Mouse (Mus musculus) cerebellum, adult 9-11 months (tissue): ENCODE measurements around the gene Nrros.
A peak's percentile ranks its signal among the peaks of the same experiment; 100 is the strongest.

Experiments used
- DNase-seq: peaks from one replicate; pipeline ENCODE4 v3.0.0; 2022

Nrros gene

GRCm38 (mm10) chr16:32165281-32165821 lies at the start of gene Nrros:
Gene Nrros, minus strand, starts transcription at chr16:32165594.
- DNase-seq, result peak; percentile 83

- DNase-seq, result no peak
Observed at GRCm38 (mm10) chr16:32214804-32215576, 49.6 kb upstream of the Nrros start.

GRCm38 (mm10) chr16:32214156-32214555 lies 48.8 kb upstream of the Nrros start:
- DNase-seq, result no peak

GRCm38 (mm10) chr16:32204902-32205301 lies 39.5 kb upstream of the Nrros start:
- no peak for DNase-seq

- DNase-seq, result peak; percentile 30
Observed at GRCm38 (mm10) chr16:32202681-32203080, 37.3 kb upstream of the Nrros start.

GRCm38 (mm10) chr16:32201004-32201325 lies 35.6 kb upstream of the Nrros start:
- DNase-seq, result no peak

DNA sequence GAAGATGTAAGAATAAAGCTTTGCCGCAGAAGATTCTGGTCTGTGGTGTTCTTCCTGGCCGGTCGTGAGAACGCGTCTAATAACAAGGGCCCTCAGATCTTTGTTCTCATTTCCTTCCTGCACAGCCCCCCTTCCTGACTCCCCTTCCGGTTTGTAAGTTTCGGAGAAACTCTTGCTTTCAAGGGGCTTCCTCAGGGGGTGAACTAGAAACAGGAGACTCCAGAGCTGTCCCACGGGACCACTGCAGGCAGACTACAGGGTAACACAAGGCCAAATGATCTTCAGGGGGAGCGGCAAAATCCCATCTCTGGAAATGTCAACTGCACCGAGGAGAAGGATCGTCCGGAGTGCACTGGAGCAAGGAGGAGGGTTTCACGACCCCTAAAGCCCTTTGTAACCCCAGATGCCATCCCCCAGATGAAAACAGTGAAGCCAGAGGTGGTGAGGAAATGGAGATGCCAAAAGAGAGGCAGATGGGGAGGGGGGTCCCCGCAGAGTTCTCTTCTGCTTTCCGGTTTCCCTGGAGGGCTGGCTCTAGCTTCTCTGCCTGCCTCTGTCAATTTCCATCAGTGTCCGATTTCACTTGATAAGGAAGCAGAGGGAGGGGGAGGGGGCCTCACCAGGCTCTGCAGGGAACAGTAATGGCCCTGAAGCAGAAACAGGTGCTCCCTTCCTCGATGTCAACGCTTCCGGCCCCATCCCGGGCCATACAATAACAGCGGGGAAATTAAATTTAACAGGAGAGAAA lies 35.0 kb upstream of the Nrros start:
- DNase-seq, result no peak

DNA sequence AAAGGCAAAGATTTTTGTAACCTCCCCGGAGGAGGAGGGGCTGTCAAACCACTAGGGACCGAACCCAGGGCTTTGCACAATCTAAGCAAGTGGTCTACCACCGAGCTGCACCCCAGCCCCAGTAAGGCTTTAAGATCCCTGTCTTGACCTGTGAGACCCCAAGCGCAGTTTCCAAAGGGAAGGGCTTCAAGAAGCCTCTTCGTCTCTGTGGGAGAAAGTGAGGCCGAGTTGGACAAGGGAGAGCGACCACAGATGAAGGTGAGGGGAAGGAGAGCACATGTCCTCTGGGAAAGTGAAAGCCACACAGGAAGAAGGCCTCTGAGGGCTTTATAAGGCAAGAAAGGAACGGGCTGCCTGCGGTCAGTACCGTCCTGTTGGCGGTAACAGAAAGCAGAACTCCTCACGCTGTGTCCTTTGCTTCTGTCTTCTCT lies 24.6 kb upstream of the Nrros start:
- no peak for DNase-seq

- DNase-seq, result no peak
Observed at GRCm38 (mm10) chr16:32189109-32189508, 23.7 kb upstream of the Nrros start.

GRCm38 (mm10) chr16:32186056-32186455 lies 20.7 kb upstream of the Nrros start:
- DNase-seq, result peak; percentile 83

GRCm38 (mm10) chr16:32179333-32179901 lies 14.0 kb upstream of the Nrros start, which contains the start of gene Bex6:
Gene Bex6, plus strand, starts transcription at chr16:32179823.
- DNase-seq, result no peak

GRCm38 (mm10) chr16:32176896-32177686 lies 11.7 kb upstream of the Nrros start:
- DNase-seq, result no peak

GRCm38 (mm10) chr16:32175029-32175428 lies 9.6 kb upstream of the Nrros start:
- no peak for DNase-seq

- no peak for DNase-seq
Observed at GRCm38 (mm10) chr16:32174340-32175005, 9.1 kb upstream of the Nrros start.

DNA sequence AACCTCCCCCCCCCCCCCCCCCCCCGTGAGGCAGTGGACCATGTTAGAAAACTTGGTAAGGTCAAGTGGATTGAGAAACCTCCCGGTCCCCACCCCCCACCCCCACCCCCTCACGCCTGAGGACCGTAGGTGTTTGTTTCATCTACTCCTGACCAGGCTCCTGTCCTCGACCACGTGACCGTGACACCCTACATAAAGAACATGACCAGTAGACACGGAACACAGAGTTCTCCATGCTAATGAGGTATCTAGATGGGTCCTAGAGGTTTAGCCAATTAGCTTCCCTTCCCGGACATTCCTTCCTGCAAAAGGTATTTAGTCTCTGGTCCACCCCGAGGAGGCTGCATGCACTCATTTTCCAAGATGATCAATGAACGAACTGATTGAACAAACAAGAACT lies 8.0 kb upstream of the Nrros start:
- no peak for DNase-seq

GRCm38 (mm10) chr16:32171031-32171731 lies 5.8 kb upstream of the Nrros start:
- no peak for DNase-seq

- DNase-seq, result peak; percentile 91
Observed at GRCm38 (mm10) chr16:32167819-32168545, 2.6 kb upstream of the Nrros start.

GRCm38 (mm10) chr16:32164396-32165027 lies 882 bp downstream of the Nrros start:
- peak; percentile 40 for DNase-seq

DNA sequence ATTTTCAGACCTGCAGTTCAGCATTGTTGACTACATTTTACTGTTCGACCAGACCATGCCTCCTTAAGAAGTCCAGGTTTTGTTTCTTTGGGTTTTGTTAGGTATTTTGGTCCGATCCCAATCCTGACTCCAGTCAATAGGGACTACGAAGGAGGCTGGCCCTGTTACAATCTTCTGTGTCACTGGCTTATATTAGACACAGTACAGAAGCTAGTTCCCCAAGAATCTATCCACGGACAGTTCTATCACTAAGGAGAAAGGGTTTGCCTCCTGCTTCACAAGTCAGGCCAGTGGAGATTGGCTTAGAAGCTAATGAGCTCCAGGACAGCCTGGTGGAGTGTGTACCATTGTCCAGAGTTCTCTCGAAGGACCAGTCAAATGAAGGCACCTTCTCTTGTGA lies 1.5 kb downstream of the Nrros start:
- DNase-seq, result no peak

GRCm38 (mm10) chr16:32163392-32163791 lies 2.0 kb downstream of the Nrros start:
- peak; percentile 16 for DNase-seq
